Mouse (Mus musculus) midbrain, embryonic 12.5 days (tissue): ENCODE measurements at regions not wholly inside any gene's neighbourhood (a gene's known extent, or its start where the extent isn't known, plus 50 kb on each side); places are given as distances from the start of the nearest gene placed in this dataset.
A peak's percentile ranks its signal among the peaks of the same experiment; 100 is the strongest.
"Not testable (repeated sequence)": the region's sequence is repeated elsewhere in the genome, so short reads cannot be mapped to it uniquely, and the experiment has no call there.

ENCODE experiments used
- ATAC-seq: fragments of 200-750 bp; cut with Nextera tagmentation; 2 replicates; pipeline ENCODE4 v1.8.0; 2017; ENCODE audit warnings: low read depth, moderate TSS enrichment, moderate library complexity; ENCODE audit not compliant: low FRiP score
- H3K27ac ChIP-seq: fragments of 300-500 bp; sonication (generic); replicated peaks from 2 replicates; pipeline ENCODE4 v1.5.1; 2016; ENCODE audit warnings: mild to moderate bottlenecking
- H3K27me3 ChIP-seq: fragments of 300-500 bp; sonication (generic); 2 replicates; pipeline ENCODE4 v1.6.1; 2016; ENCODE audit warnings: mild to moderate bottlenecking
- H3K36me3 ChIP-seq: fragments of 300-500 bp; sonication (generic); 2 replicates; pipeline ENCODE4 v1.6.1; 2016
- H3K4me1 ChIP-seq: fragments of 300-500 bp; sonication (generic); 2 replicates; pipeline ENCODE4 v1.6.1; 2016
- H3K4me2 ChIP-seq: fragments of 300-500 bp; sonication (generic); replicated peaks from 2 replicates; pipeline ENCODE4 v1.6.1; 2016; ENCODE audit warnings: mild to moderate bottlenecking, moderate library complexity
- H3K4me3 ChIP-seq: fragments of 300-500 bp; sonication (generic); 2 replicates; pipeline ENCODE4 v1.5.1; 2016; ENCODE audit warnings: mild to moderate bottlenecking
- H3K9ac ChIP-seq: fragments of 300-500 bp; sonication (generic); replicated peaks from 2 replicates; pipeline ENCODE4 v1.6.1; 2016; ENCODE audit warnings: mild to moderate bottlenecking, moderate library complexity
- H3K9me3 ChIP-seq: fragments of 300-500 bp; sonication (generic); 2 replicates; pipeline ENCODE4 v1.6.1; 2016; ENCODE audit warnings: mild to moderate bottlenecking
- WGBS: fragments of 180-500 bp; shearing (Covaris S2); methylation state at CpG from one replicate; pipeline ENCODE4 v1.1.7; 2016; 5-methylcytosine and 5-hydroxymethylcytosine counted together

- no peak overlapping the region for H3K27ac ChIP-seq
- H3K4me2 ChIP-seq = no peak overlapping the region
- H3K4me1 ChIP-seq = no peaks in the 10 kb centered on the region
- H3K27me3 ChIP-seq = no peaks in the 10 kb centered on the region
- H3K4me3 ChIP-seq = no peak overlapping the region
- no peaks in the 10 kb centered on the region for H3K36me3 ChIP-seq
- WGBS = 44% methylated on average over 1 of the region's 1 CpGs
- no peak overlapping the region for H3K9ac ChIP-seq
- no peaks in the 10 kb centered on the region for H3K9me3 ChIP-seq
- ATAC-seq = peak; percentile 73
Measured at GRCm38 (mm10) chr1:114641215-114641614, 1043.3 kb upstream of the Cntnap5a start.

- not testable (repeated sequence) for ATAC-seq, H3K36me3 ChIP-seq, H3K4me1 ChIP-seq, H3K9ac ChIP-seq, H3K4me2 ChIP-seq, H3K27me3 ChIP-seq, H3K27ac ChIP-seq, H3K4me3 ChIP-seq, H3K9me3 ChIP-seq
Measured at GRCm38 (mm10) chr1:114641854-114642253, 1042.7 kb upstream of the Cntnap5a start.

GRCm38 (mm10) chr1:114673954-114674353 lies 1010.6 kb upstream of the Cntnap5a start:
- no peak overlapping the region for H3K4me3 ChIP-seq
- no peaks in the 10 kb centered on the region for H3K36me3 ChIP-seq
- no peak overlapping the region for H3K27ac ChIP-seq
- ATAC-seq = no peak; the same call in 1 of the 2 replicates
- H3K4me1 ChIP-seq = no peaks in the 10 kb centered on the region
- 60% methylated on average over 2 of the region's 2 CpGs for WGBS
- no peak overlapping the region for H3K4me2 ChIP-seq
- no peak overlapping the region for H3K9ac ChIP-seq
- no peaks in the 10 kb centered on the region for H3K27me3 ChIP-seq
- H3K9me3 ChIP-seq = no peaks in the 10 kb centered on the region

GRCm38 (mm10) chr1:114681258-114681657 lies 1003.3 kb upstream of the Cntnap5a start:
- Histone ChIP-seq H3K27me3 (no peaks in the 10 kb centered on the region), H3K4me2 (no peak overlapping the region), H3K9me3 (no peaks in the 10 kb centered on the region), H3K36me3 (no peaks in the 10 kb centered on the region), H3K4me3 (no peak overlapping the region), H3K27ac (no peak overlapping the region), H3K9ac (no peak overlapping the region), H3K4me1 (no peaks in the 10 kb centered on the region)
- 85% methylated on average over 1 of the region's 1 CpGs for WGBS
- no peak for ATAC-seq

DNA sequence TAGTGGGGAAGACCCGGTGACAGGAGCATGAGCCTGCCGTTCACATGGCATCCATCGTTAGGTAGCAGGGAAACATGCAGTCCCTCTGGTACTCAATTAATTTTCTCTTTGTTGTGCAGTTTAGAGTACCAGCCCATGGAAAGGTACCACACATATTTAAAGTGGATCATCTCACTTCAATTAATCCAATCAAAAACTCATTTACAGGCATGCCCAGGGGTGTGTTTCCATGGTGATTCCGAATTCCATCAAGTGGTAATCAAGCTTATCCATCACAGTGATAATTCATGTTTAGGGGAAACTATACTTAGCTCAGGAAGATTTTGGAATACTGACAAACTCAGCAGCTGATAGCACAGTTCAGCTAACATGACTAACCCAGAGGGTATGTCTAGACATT lies 963.4 kb upstream of the Cntnap5a start:
- H3K4me2 ChIP-seq = no peak overlapping the region

DNA sequence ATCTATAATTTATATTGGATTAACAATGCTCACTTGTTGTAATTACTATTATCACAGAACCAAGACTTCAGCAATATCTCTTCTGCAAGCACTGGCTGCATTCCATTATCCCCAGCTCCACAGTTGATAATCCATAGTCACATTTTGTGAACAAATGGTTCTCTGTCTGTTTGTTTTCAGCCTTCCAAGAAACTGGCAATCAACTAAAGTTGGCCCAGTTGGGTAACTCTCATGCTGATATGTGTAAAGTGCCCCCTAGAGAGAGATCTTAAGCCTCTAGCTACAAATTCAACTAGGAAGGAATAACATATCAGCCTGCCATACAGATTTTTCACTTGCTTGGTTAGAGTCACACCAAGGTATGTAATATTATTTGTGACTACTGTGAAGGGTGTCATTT lies 955.4 kb upstream of the Cntnap5a start:
- no peak for ATAC-seq
- Histone ChIP-seq H3K4me2 (no peak overlapping the region), H3K4me3 (no peak overlapping the region), H3K9me3 (no peaks in the 10 kb centered on the region), H3K9ac (no peak overlapping the region), H3K27ac (no peak overlapping the region), H3K4me1 (no peaks in the 10 kb centered on the region), H3K36me3 (no peaks in the 10 kb centered on the region), H3K27me3 (no peaks in the 10 kb centered on the region)

More for the DNA sequence above, 963.4 kb upstream of the Cntnap5a start:
- no peaks in the 10 kb centered on the region for H3K4me1 ChIP-seq
- no peaks in the 10 kb centered on the region for H3K9me3 ChIP-seq
- WGBS = 94% methylated on average over 4 of the region's 4 CpGs
- H3K27ac ChIP-seq = no peak overlapping the region
- H3K36me3 ChIP-seq = no peaks in the 10 kb centered on the region
- no peak overlapping the region for H3K4me3 ChIP-seq
- no peak for ATAC-seq
- H3K9ac ChIP-seq = no peak overlapping the region
- no peaks in the 10 kb centered on the region for H3K27me3 ChIP-seq
